Mouse (Mus musculus) heart, postnatal 25 days (tissue): ENCODE data around the gene Gm21983. TPM values are rescaled to one million over a fixed set of nuclear protein-coding genes. Genes with fewer than 3 reads are reported as not detected.

Experiments used
- DNase-seq: peaks from one replicate; pipeline ENCODE4 v3.0.0; 2022; ENCODE audit warnings: low spot score
- intact Hi-C: fragments of 180-260 bp; cut with DNase I; formaldehyde crosslinking; loops from one replicate; pipeline ENCODE4 v1.15.1; 2025
- microRNA-seq: library from miRNA; unstranded; fragments of <30 nt; microRNA quantifications from one replicate; pipeline ENCODE4 v1.2.0, GENCODE M21; 2022
- total RNA-seq, 2 experiments: library from RNA; stranded (reverse); gene quantifications; 2 replicates each; pipeline ENCODE4 v1.2.3; 2021

Gene Gm21983
- total RNA-seq, 2 experiments from 2014 or later: not detected

DNA sequence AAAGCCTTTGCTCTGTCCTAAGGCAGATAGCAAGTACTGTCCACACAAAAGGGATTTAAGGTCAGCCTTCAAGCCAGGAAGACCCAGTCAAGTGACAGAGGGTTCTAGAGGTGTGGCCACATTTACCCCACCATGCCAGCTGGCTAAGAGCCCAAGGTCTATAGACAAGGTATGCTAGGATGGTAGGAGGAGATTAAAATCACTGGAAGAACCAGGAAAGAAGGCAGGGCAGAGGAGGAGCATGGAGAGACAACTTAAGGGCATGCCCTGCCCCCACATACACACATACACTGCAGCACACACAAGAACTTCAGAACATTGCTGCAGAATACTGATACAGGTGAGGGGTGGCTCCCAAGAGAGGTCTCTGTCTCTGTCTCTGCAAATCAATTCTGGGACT, 61.2 kb downstream of the Gm21983 start, which contains the start of gene Cyp2f2:
TSS of gene Cyp2f2 (plus strand) at position 234 of the 400 bp plus-strand sequence.
- intact Hi-C loops: loop anchor here (10.0 kb wide), 1 partner anchor 345 kb away; no protein-coding TSS in a partner anchor
- DNase-seq: no peak

Small RNA genes within 50 kb of the gene (microRNA-seq; reads per million reads assigned to microRNA genes)
- not detected for gene Mir1191
- gene Mir3101: not detected

Other genes starting within 250 kb of the Gm21983 start
- gene Cyp2a22, start 241.7 kb downstream of the Gm21983 start, total RNA-seq: not detected
- not detected for gene Cyp2a12, start 152.0 kb downstream of the Gm21983 start, total RNA-seq
- gene Cyp2f2, start 61.2 kb downstream of the Gm21983 start, total RNA-seq: under 1 TPM; 0.34 to 0.45 TPM
- not detected for gene Cyp2t4, start 27.4 kb downstream of the Gm21983 start, total RNA-seq
- gene Egln2, start 14.3 kb downstream of the Gm21983 start, total RNA-seq: 10 to 100 TPM; 60.6 to 61.7 TPM
- 10 to 100 TPM; 12.0 to 13.7 TPM for gene Rab4b, start 2.2 kb downstream of the Gm21983 start, total RNA-seq
- gene Mia, start 71 bp upstream of the Gm21983 start, total RNA-seq: not detected
- 10 to 100 TPM; 13.9 to 15.8 TPM for gene BC024978, start 14.7 kb upstream of the Gm21983 start, total RNA-seq
- 10 to 100 TPM; 40.0 to 42.5 TPM for gene Snrpa, start 15.2 kb upstream of the Gm21983 start, total RNA-seq
- 1 to 10 TPM; 4.4 to 4.7 TPM for gene Itpkc, start 47.6 kb upstream of the Gm21983 start, total RNA-seq
- 1 to 10 TPM; 7.3 to 8.1 TPM for gene Coq8b, start 51.9 kb upstream of the Gm21983 start, total RNA-seq
- 1 to 10 TPM; 4.5 to 5.3 TPM for gene Numbl, start 77.3 kb upstream of the Gm21983 start, total RNA-seq
- gene Ltbp4, start 156.6 kb upstream of the Gm21983 start, total RNA-seq: 100 to 1,000 TPM; 210 to 247 TPM
- gene Shkbp1, start 174.9 kb upstream of the Gm21983 start, total RNA-seq: 1 to 10 TPM; 6.4 to 8.2 TPM
- gene Gm20479, start 176.3 kb upstream of the Gm21983 start, total RNA-seq: not detected